Mouse (Mus musculus): ENCODE measurements around the gene Gm12169. TPM values are rescaled to one million over a fixed set of nuclear protein-coding genes. Genes with fewer than 3 reads are reported as not detected.

Gm12169 gene
- polyA plus RNA-seq (2014; fragmentation: Illumina TruSeq; extraction: RNeasy Lipid Tissue Mini Kit (QIAGEN cat#74804); ENCODE audit: low read depth, low replicate concordance) = not detected

DNA sequence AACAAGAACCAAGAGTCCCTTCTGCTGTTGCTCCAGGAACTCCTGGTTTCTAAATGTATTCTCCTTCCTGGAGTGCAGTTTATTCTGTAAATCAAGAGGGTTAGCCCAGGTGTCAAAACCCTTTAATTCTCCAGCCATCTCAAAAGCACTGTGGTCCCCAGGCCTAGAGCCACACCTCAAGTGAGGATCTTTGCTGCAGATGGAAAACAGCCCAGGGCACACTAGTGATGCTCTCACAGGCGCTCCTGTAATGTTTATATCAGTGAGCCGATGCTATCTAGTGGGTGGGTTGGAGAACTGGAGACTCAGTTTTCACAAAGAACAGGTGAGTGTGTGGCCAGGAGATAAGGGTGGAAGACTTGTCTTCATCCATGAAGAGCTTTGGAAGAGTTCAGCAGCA, at the start of gene Gm12169:
TSS of gene Gm12169 (plus strand) at position 301 of the 400 bp plus-strand sequence.

DNA sequence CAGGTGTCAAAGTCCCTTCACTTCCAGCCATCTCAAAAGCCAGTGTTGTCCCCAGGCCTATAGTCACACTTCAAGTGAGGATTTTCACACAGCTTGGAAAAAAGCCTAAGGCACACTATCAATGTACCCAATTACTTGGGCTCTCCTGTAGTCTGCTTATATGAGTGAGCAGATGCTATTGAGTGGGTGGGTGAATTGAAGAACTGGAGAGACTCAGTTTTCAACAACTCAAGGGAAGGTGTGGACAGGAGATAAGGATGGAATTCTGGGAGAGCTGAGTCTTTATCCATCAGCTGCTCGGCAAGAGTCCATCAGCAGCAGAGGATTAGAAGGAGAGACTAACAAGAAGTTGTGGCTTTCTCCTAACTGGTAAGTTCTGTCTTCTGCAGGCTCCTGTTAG, 47.3 kb downstream of the Gm12169 start, which contains the start of gene BC053393:
TSS of gene BC053393 (plus strand) at position 210 of the 400 bp plus-strand sequence.

Other genes starting within 250 kb of the Gm12169 start
- 88.9 TPM for gene Cyfip2, start 211.4 kb upstream of the Gm12169 start, polyA plus RNA-seq (2014; fragmentation: Illumina TruSeq; extraction: RNeasy Lipid Tissue Mini Kit (QIAGEN cat#74804); ENCODE audit: low read depth, low replicate concordance)
- 0.23 TPM for gene Itk, start 134.7 kb upstream of the Gm12169 start, polyA plus RNA-seq (2014; fragmentation: Illumina TruSeq; extraction: RNeasy Lipid Tissue Mini Kit (QIAGEN cat#74804); ENCODE audit: low read depth, low replicate concordance)
- not detected for gene Fam71b, start 127.7 kb upstream of the Gm12169 start, polyA plus RNA-seq (2014; fragmentation: Illumina TruSeq; extraction: RNeasy Lipid Tissue Mini Kit (QIAGEN cat#74804); ENCODE audit: low read depth, low replicate concordance)
- 145 TPM for gene Med7, start 87.3 kb upstream of the Gm12169 start, polyA plus RNA-seq (2014; fragmentation: Illumina TruSeq; extraction: RNeasy Lipid Tissue Mini Kit (QIAGEN cat#74804); ENCODE audit: low read depth, low replicate concordance)
- gene Havcr2, start 69.3 kb upstream of the Gm12169 start, polyA plus RNA-seq (2014; fragmentation: Illumina TruSeq; extraction: RNeasy Lipid Tissue Mini Kit (QIAGEN cat#74804); ENCODE audit: low read depth, low replicate concordance) = 4.0 TPM
- not detected for gene BC053393, start 47.3 kb downstream of the Gm12169 start, polyA plus RNA-seq (2014; fragmentation: Illumina TruSeq; extraction: RNeasy Lipid Tissue Mini Kit (QIAGEN cat#74804); ENCODE audit: low read depth, low replicate concordance)
- gene Dppa1, start 105.0 kb downstream of the Gm12169 start, polyA plus RNA-seq (2014; fragmentation: Illumina TruSeq; extraction: RNeasy Lipid Tissue Mini Kit (QIAGEN cat#74804); ENCODE audit: low read depth, low replicate concordance) = not detected
- not detected for gene Timd2, start 182.8 kb downstream of the Gm12169 start, polyA plus RNA-seq (2014; fragmentation: Illumina TruSeq; extraction: RNeasy Lipid Tissue Mini Kit (QIAGEN cat#74804); ENCODE audit: low read depth, low replicate concordance)
- not detected for gene Havcr1, start 210.9 kb downstream of the Gm12169 start, polyA plus RNA-seq (2014; fragmentation: Illumina TruSeq; extraction: RNeasy Lipid Tissue Mini Kit (QIAGEN cat#74804); ENCODE audit: low read depth, low replicate concordance)

Data from adrenal gland, adult 10 weeks (tissue).